Mouse (Mus musculus): ENCODE measurements around the gene Dip2c. TPM values are rescaled to one million over a fixed set of nuclear protein-coding genes. Genes with fewer than 3 reads are reported as not detected.

Gene Dip2c
- total and polyA plus RNA-seq, 2 experiments from 2014 or later: 7.1 to 63.6 TPM

- Histone ChIP-seq H3K27ac (ENCODE audit: low read depth) (no peak overlapping the region), H3K4me2 (ENCODE audit: low read depth, low read length) (no peak overlapping the region), H3K4me1 (ENCODE audit: control insufficient read depth, insufficient read depth) (no peaks in the 10 kb centered on the region), H3K9ac (replicated peaks; ENCODE audit: low read depth, low read length) (no peak overlapping the region), H3K9me3 (replicated peaks; ENCODE audit: control insufficient read depth, low read length) (no peaks in the 10 kb centered on the region; the same call in 1 of the 2 replicates), H3K4me3 (ENCODE audit: low read depth, low read length) (no peak overlapping the region), H3K36me3 (replicated peaks; ENCODE audit: control insufficient read depth, insufficient read depth, low read length) (no peaks in the 10 kb centered on the region), H3K27me3 (ENCODE audit: control insufficient read depth, insufficient read depth, low read length) (no peaks in the 10 kb centered on the region)
- ATAC-seq (ENCODE audit: insufficient read depth, low read depth) (no peak), DNase-seq (ENCODE audit: low spot score) (no peak)
- 90% methylated on average over 1 of the region's 1 CpGs for WGBS
- TF ChIP-seq EP300 (IDR thresholded peaks at IDR 0.05; ENCODE audit: low read depth) (no peak), CTCF (IDR thresholded peaks at IDR 0.05; ENCODE audit: low read depth) (no peak)
Observed at GRCm38 (mm10) chr13:9405399-9405798, 129.1 kb downstream of the Dip2c start.

- Histone ChIP-seq H3K9ac (replicated peaks; ENCODE audit: low read depth, low read length) (no peak overlapping the region), H3K4me2 (ENCODE audit: low read depth, low read length) (no peak overlapping the region), H3K27me3 (ENCODE audit: control insufficient read depth, insufficient read depth, low read length) (no peaks in the 10 kb centered on the region), H3K27ac (ENCODE audit: low read depth) (no peak overlapping the region), H3K4me1 (ENCODE audit: control insufficient read depth, insufficient read depth) (no peaks in the 10 kb centered on the region), H3K36me3 (replicated peaks; ENCODE audit: control insufficient read depth, insufficient read depth, low read length) (no peaks in the 10 kb centered on the region), H3K9me3 (replicated peaks; ENCODE audit: control insufficient read depth, low read length) (no peaks in the 10 kb centered on the region), H3K4me3 (ENCODE audit: low read depth, low read length) (no peak overlapping the region)
- WGBS: 92% methylated on average over 4 of the region's 4 CpGs
- ATAC-seq (ENCODE audit: insufficient read depth, low read depth) (no peak), DNase-seq (ENCODE audit: low spot score) (no peak)
- TF ChIP-seq CTCF (IDR thresholded peaks at IDR 0.05; ENCODE audit: low read depth) (no peak), EP300 (IDR thresholded peaks at IDR 0.05; ENCODE audit: low read depth) (no peak)
Observed at GRCm38 (mm10) chr13:9408983-9409382, 132.7 kb downstream of the Dip2c start.

- WGBS: 89% methylated on average over 3 of the region's 3 CpGs
- Histone ChIP-seq H3K4me1 (ENCODE audit: control insufficient read depth, insufficient read depth) (peaks cover 23% of the 10 kb centered on the region), H3K27ac (ENCODE audit: low read depth) (no peak overlapping the region), H3K9me3 (replicated peaks; ENCODE audit: control insufficient read depth, low read length) (no peaks in the 10 kb centered on the region), H3K36me3 (replicated peaks; ENCODE audit: control insufficient read depth, insufficient read depth, low read length) (no peaks in the 10 kb centered on the region), H3K27me3 (ENCODE audit: control insufficient read depth, insufficient read depth, low read length) (no peaks in the 10 kb centered on the region), H3K9ac (replicated peaks; ENCODE audit: low read depth, low read length) (no peak overlapping the region), H3K4me2 (ENCODE audit: low read depth, low read length) (no peak overlapping the region), H3K4me3 (ENCODE audit: low read depth, low read length) (no peak overlapping the region)
- ATAC-seq (ENCODE audit: insufficient read depth, low read depth): no peak
- DNase-seq (ENCODE audit: low spot score): no peak
- no peak for TF ChIP-seq EP300 (IDR thresholded peaks at IDR 0.05; ENCODE audit: low read depth)
- no peak for TF ChIP-seq CTCF (IDR thresholded peaks at IDR 0.05; ENCODE audit: low read depth)
Observed at GRCm38 (mm10) chr13:9418441-9418840, 142.1 kb downstream of the Dip2c start.

GRCm38 (mm10) chr13:9419213-9419612, 142.9 kb downstream of the Dip2c start:
- H3K27me3 ChIP-seq (ENCODE audit: control insufficient read depth, insufficient read depth, low read length): no peaks in the 10 kb centered on the region
- H3K4me1 ChIP-seq (ENCODE audit: control insufficient read depth, insufficient read depth): peaks cover 30% of the 10 kb centered on the region
- H3K4me2 ChIP-seq (ENCODE audit: low read depth, low read length): no peak overlapping the region
- no peak for ATAC-seq (ENCODE audit: insufficient read depth, low read depth)
- no peak overlapping the region for H3K27ac ChIP-seq (ENCODE audit: low read depth)
- H3K4me3 ChIP-seq (ENCODE audit: low read depth, low read length): no peak overlapping the region
- H3K36me3 ChIP-seq (replicated peaks; ENCODE audit: control insufficient read depth, insufficient read depth, low read length): no peaks in the 10 kb centered on the region
- no peaks in the 10 kb centered on the region for H3K9me3 ChIP-seq (replicated peaks; ENCODE audit: control insufficient read depth, low read length)
- DNase-seq (ENCODE audit: low spot score): no peak
- H3K9ac ChIP-seq (replicated peaks; ENCODE audit: low read depth, low read length): no peak overlapping the region
- no peak for TF ChIP-seq EP300 (IDR thresholded peaks at IDR 0.05; ENCODE audit: low read depth)
- TF ChIP-seq CTCF (IDR thresholded peaks at IDR 0.05; ENCODE audit: low read depth): no peak

GRCm38 (mm10) chr13:9421949-9422348, 145.6 kb downstream of the Dip2c start:
- no peak for DNase-seq (ENCODE audit: low spot score)
- H3K36me3 ChIP-seq (replicated peaks; ENCODE audit: control insufficient read depth, insufficient read depth, low read length): no peaks in the 10 kb centered on the region
- ATAC-seq (ENCODE audit: insufficient read depth, low read depth): no peak
- H3K27ac ChIP-seq (ENCODE audit: low read depth): no peak overlapping the region
- no peak overlapping the region for H3K4me2 ChIP-seq (ENCODE audit: low read depth, low read length)
- no peaks in the 10 kb centered on the region for H3K9me3 ChIP-seq (replicated peaks; ENCODE audit: control insufficient read depth, low read length)
- TF ChIP-seq CTCF (IDR thresholded peaks at IDR 0.05; ENCODE audit: low read depth): no peak
- no peak for TF ChIP-seq EP300 (IDR thresholded peaks at IDR 0.05; ENCODE audit: low read depth)
- peaks cover 45% of the 10 kb centered on the region for H3K4me1 ChIP-seq (ENCODE audit: control insufficient read depth, insufficient read depth)
- 94% methylated on average over 4 of the region's 4 CpGs for WGBS
- no peak overlapping the region for H3K9ac ChIP-seq (replicated peaks; ENCODE audit: low read depth, low read length)
- H3K4me3 ChIP-seq (ENCODE audit: low read depth, low read length): no peak overlapping the region
- no peaks in the 10 kb centered on the region for H3K27me3 ChIP-seq (ENCODE audit: control insufficient read depth, insufficient read depth, low read length)

GRCm38 (mm10) chr13:9422876-9423275, 146.5 kb downstream of the Dip2c start:
- TF ChIP-seq CTCF (IDR thresholded peaks at IDR 0.05; ENCODE audit: low read depth): no peak
- TF ChIP-seq EP300 (IDR thresholded peaks at IDR 0.05; ENCODE audit: low read depth): no peak
- H3K27ac ChIP-seq (ENCODE audit: low read depth): peak overlapping the region; percentile 51
- no peak for ATAC-seq (ENCODE audit: insufficient read depth, low read depth)
- no peaks in the 10 kb centered on the region for H3K36me3 ChIP-seq (replicated peaks; ENCODE audit: control insufficient read depth, insufficient read depth, low read length)
- H3K4me1 ChIP-seq (ENCODE audit: control insufficient read depth, insufficient read depth): peaks cover 49% of the 10 kb centered on the region
- 59% methylated on average over 1 of the region's 1 CpGs for WGBS
- no peak overlapping the region for H3K9ac ChIP-seq (replicated peaks; ENCODE audit: low read depth, low read length)
- no peak for DNase-seq (ENCODE audit: low spot score)
- H3K4me3 ChIP-seq (ENCODE audit: low read depth, low read length): no peak overlapping the region
- no peaks in the 10 kb centered on the region for H3K9me3 ChIP-seq (replicated peaks; ENCODE audit: control insufficient read depth, low read length)
- no peak overlapping the region for H3K4me2 ChIP-seq (ENCODE audit: low read depth, low read length)
- H3K27me3 ChIP-seq (ENCODE audit: control insufficient read depth, insufficient read depth, low read length): no peaks in the 10 kb centered on the region

All from heart, postnatal 0 days (tissue).